Mouse (Mus musculus) midbrain, embryonic 15.5 days (tissue): Measurements from ENCODE around the gene Trappc6a. TPM values are rescaled to one million over a fixed set of nuclear protein-coding genes. Genes with fewer than 3 reads are reported as not detected.
"Not testable (repeated sequence)": the region's sequence is repeated elsewhere in the genome, so short reads cannot be mapped to it uniquely, and the experiment has no call there.

Experiments used
- ATAC-seq: fragments of 200-750 bp; cut with Nextera tagmentation; replicated peaks from 2 replicates; pipeline ENCODE4 v1.8.0; 2017; ENCODE audit warnings: moderate TSS enrichment
- H3K27ac ChIP-seq: fragments of 300-500 bp; sonication (generic); 2 replicates; pipeline ENCODE4 v1.5.1; 2015; ENCODE audit warnings: mild to moderate bottlenecking, inconsistent platforms
- H3K27me3 ChIP-seq: fragments of 300-500 bp; sonication (generic); replicated peaks from 2 replicates; pipeline ENCODE4 v1.6.1; 2015; ENCODE audit warnings: inconsistent platforms
- H3K36me3 ChIP-seq: fragments of 300-500 bp; sonication (generic); replicated peaks from 2 replicates; pipeline ENCODE4 v1.6.1; 2015; ENCODE audit warnings: inconsistent platforms
- H3K4me1 ChIP-seq: fragments of 300-500 bp; sonication (generic); 2 replicates; pipeline ENCODE4 v1.6.1; 2015; ENCODE audit warnings: inconsistent platforms
- H3K4me2 ChIP-seq: fragments of 300-500 bp; sonication (generic); 2 replicates; pipeline ENCODE4 v1.6.1; 2015; ENCODE audit warnings: inconsistent platforms, mild to moderate bottlenecking, moderate library complexity
- H3K4me3 ChIP-seq: fragments of 300-500 bp; sonication (generic); 2 replicates; pipeline ENCODE4 v1.5.1; 2015; ENCODE audit warnings: mild to moderate bottlenecking, inconsistent platforms
- H3K9ac ChIP-seq: fragments of 300-500 bp; sonication (generic); 2 replicates; pipeline ENCODE4 v1.6.1; 2015; ENCODE audit warnings: mild to moderate bottlenecking, inconsistent platforms
- H3K9me3 ChIP-seq: fragments of 300-500 bp; sonication (generic); 2 replicates; pipeline ENCODE4 v1.6.1; 2016; ENCODE audit warnings: inconsistent platforms
- WGBS: fragments of 180-500 bp; shearing (Covaris S2); methylation state at CpG from one replicate; pipeline ENCODE4 v1.1.7; 2015; ENCODE audit warnings: mixed read lengths; 5-methylcytosine and 5-hydroxymethylcytosine counted together
- polyA plus RNA-seq: library from polyadenylated mRNA; unstranded; fragments of >200 nt; fragmentation: Nextera tagmentation; extraction: Ambion mirVana; gene quantifications from 2 replicates; pipeline ENCODE4 v1.2.1, GENCODE M21; 2015

The Trappc6a gene
- polyA plus RNA-seq, 1 experiment from 2014 or later: 38.3 TPM

- not testable (repeated sequence) for H3K9ac ChIP-seq, H3K27me3 ChIP-seq, H3K9me3 ChIP-seq, H3K27ac ChIP-seq, H3K4me2 ChIP-seq, H3K4me3 ChIP-seq, ATAC-seq, H3K36me3 ChIP-seq
- 78% methylated on average over 7 of the region's 7 CpGs for WGBS
- H3K4me1 ChIP-seq: peaks cover 15% of the 10 kb centered on the region
Measured at GRCm38 (mm10) chr7:19511934-19512333, 3.7 kb downstream of the Trappc6a start.

- 77% methylated on average over 6 of the region's 6 CpGs for WGBS
- Histone ChIP-seq H3K4me2 (no peak overlapping the region), H3K4me1 (peaks cover 14% of the 10 kb centered on the region), H3K9me3 (no peaks in the 10 kb centered on the region), H3K27me3 (0 out of 2 replicates have a peak, but pooled peaks cover 5% of the 10 kb centered on the region), H3K27ac (no peak overlapping the region), H3K4me3 (no peak overlapping the region), H3K9ac (no peak overlapping the region), H3K36me3 (no peaks in the 10 kb centered on the region)
- ATAC-seq: no peak
Measured at GRCm38 (mm10) chr7:19512353-19512752, 4.2 kb downstream of the Trappc6a start.

GRCm38 (mm10) chr7:19517652-19518365, 9.6 kb downstream of the Trappc6a start, which contains the start of gene Nkpd1:
Nkpd1 (plus strand) TSS chr7:19517838.
- peak within 1 kb of the TSS; percentile 21 for H3K4me3 ChIP-seq
- peak within 1 kb of the TSS; percentile 51 for H3K4me2 ChIP-seq
- H3K9me3 ChIP-seq: no peaks in the 10 kb centered on the region
- H3K27ac ChIP-seq: no peak within 1 kb of the TSS
- H3K36me3 ChIP-seq: no peaks in the 10 kb centered on the region
- ATAC-seq: no peak
- 3% methylated on average over 21 of the region's 29 CpGs for WGBS
- peaks cover 56% of the 10 kb centered on the region for H3K27me3 ChIP-seq
- peak within 1 kb of the TSS; percentile 39 for H3K9ac ChIP-seq
- peaks cover 16% of the 10 kb centered on the region for H3K4me1 ChIP-seq

GRCm38 (mm10) chr7:19520032-19520431, 11.8 kb downstream of the Trappc6a start:
- ATAC-seq: no peak
- Histone ChIP-seq H3K27me3 (peaks cover 78% of the 10 kb centered on the region), H3K9ac (peak overlapping the region; percentile 32; the same call in 1 of the 2 replicates), H3K4me3 (peak overlapping the region; percentile 26), H3K4me2 (peak overlapping the region; percentile 49), H3K27ac (no peak overlapping the region), H3K36me3 (no peaks in the 10 kb centered on the region), H3K9me3 (no peaks in the 10 kb centered on the region), H3K4me1 (peaks cover 35% of the 10 kb centered on the region)
- WGBS: 3% methylated on average over 23 of the region's 23 CpGs

- H3K27ac ChIP-seq: no peak overlapping the region
- peaks cover 29% of the 10 kb centered on the region for H3K4me1 ChIP-seq
- H3K27me3 ChIP-seq: peaks cover 72% of the 10 kb centered on the region
- WGBS: 11% methylated on average over 72 of the region's 72 CpGs
- H3K4me2 ChIP-seq: peak overlapping the region; percentile 87
- peak; percentile 30 for ATAC-seq
- no peaks in the 10 kb centered on the region for H3K36me3 ChIP-seq
- H3K9me3 ChIP-seq: no peaks in the 10 kb centered on the region
- peak overlapping the region; percentile 41 for H3K4me3 ChIP-seq
- peak overlapping the region; percentile 26 for H3K9ac ChIP-seq
Measured at GRCm38 (mm10) chr7:19523017-19523756, 15.0 kb downstream of the Trappc6a start.

GRCm38 (mm10) chr7:19523757-19524419, 15.7 kb downstream of the Trappc6a start:
- H3K27me3 ChIP-seq: peaks cover 65% of the 10 kb centered on the region

GRCm38 (mm10) chr7:19524420-19525104, 16.4 kb downstream of the Trappc6a start:
- ATAC-seq: peak; percentile 28; the same call in 1 of the 2 replicates
- Histone ChIP-seq H3K27me3 (peaks cover 58% of the 10 kb centered on the region), H3K27ac (no peak overlapping the region; the same call in 1 of the 2 replicates), H3K4me2 (peak overlapping the region; percentile 87), H3K36me3 (no peaks in the 10 kb centered on the region), H3K4me1 (peaks cover 29% of the 10 kb centered on the region), H3K4me3 (peak overlapping the region; percentile 41), H3K9me3 (no peaks in the 10 kb centered on the region), H3K9ac (peak overlapping the region; percentile 37)
- WGBS: 13% methylated on average over 24 of the region's 24 CpGs

More at GRCm38 (mm10) chr7:19523757-19524419, 15.7 kb downstream of the Trappc6a start:
- Histone ChIP-seq H3K9ac (peak overlapping the region; percentile 37), H3K9me3 (no peaks in the 10 kb centered on the region), H3K27ac (no peak overlapping the region; the same call in 1 of the 2 replicates), H3K4me2 (peak overlapping the region; percentile 87), H3K36me3 (no peaks in the 10 kb centered on the region), H3K4me3 (peak overlapping the region; percentile 41), H3K4me1 (peaks cover 29% of the 10 kb centered on the region)
- under 1% methylated on average over 60 of the region's 64 CpGs for WGBS
- peak; percentile 75 for ATAC-seq

GRCm38 (mm10) chr7:19525105-19525481, 16.9 kb downstream of the Trappc6a start:
- no peak for ATAC-seq
- Histone ChIP-seq H3K9me3 (no peaks in the 10 kb centered on the region), H3K4me3 (no peak overlapping the region), H3K27ac (no peak overlapping the region), H3K4me1 (peaks cover 23% of the 10 kb centered on the region), H3K4me2 (no peak overlapping the region), H3K36me3 (no peaks in the 10 kb centered on the region), H3K27me3 (peaks cover 53% of the 10 kb centered on the region), H3K9ac (no peak overlapping the region)
- WGBS: 71% methylated on average over 2 of the region's 2 CpGs

- Histone ChIP-seq H3K4me1 (no peaks in the 10 kb centered on the region), H3K4me2 (no peak overlapping the region), H3K27ac (no peak overlapping the region), H3K36me3 (peaks cover 29% of the 10 kb centered on the region; the same call in 1 of the 2 replicates), H3K9ac (no peak overlapping the region), H3K9me3 (no peaks in the 10 kb centered on the region), H3K27me3 (no peaks in the 10 kb centered on the region), H3K4me3 (no peak overlapping the region)
- ATAC-seq: no peak
- WGBS: 76% methylated on average over 10 of the region's 10 CpGs
Measured at GRCm38 (mm10) chr7:19531077-19531476, 22.9 kb downstream of the Trappc6a start.

- H3K4me3 ChIP-seq: no peak overlapping the region
- H3K9ac ChIP-seq: no peak overlapping the region
- no peak for ATAC-seq
- no peaks in the 10 kb centered on the region for H3K27me3 ChIP-seq
- no peak overlapping the region for H3K4me2 ChIP-seq
- WGBS: 88% methylated on average over 14 of the region's 14 CpGs
- no peak overlapping the region for H3K27ac ChIP-seq
- H3K9me3 ChIP-seq: no peaks in the 10 kb centered on the region
- H3K4me1 ChIP-seq: no peaks in the 10 kb centered on the region
- peaks cover 29% of the 10 kb centered on the region; the same call in 1 of the 2 replicates for H3K36me3 ChIP-seq
Measured at GRCm38 (mm10) chr7:19532240-19532639, 24.0 kb downstream of the Trappc6a start.

GRCm38 (mm10) chr7:19534676-19535075, 26.5 kb downstream of the Trappc6a start:
- whole genome bisulfite sequencing: 94% methylated on average over 10 of the region's 10 CpGs
- H3K27me3 ChIP-seq: no peaks in the 10 kb centered on the region
- no peak for ATAC-seq
- no peak overlapping the region for H3K9ac ChIP-seq
- no peaks in the 10 kb centered on the region for H3K9me3 ChIP-seq
- H3K4me1 ChIP-seq: peaks cover 3% of the 10 kb centered on the region; the same call in 1 of the 2 replicates
- H3K4me2 ChIP-seq: no peak overlapping the region
- H3K4me3 ChIP-seq: no peak overlapping the region
- no peak overlapping the region for H3K27ac ChIP-seq
- H3K36me3 ChIP-seq: peaks cover 29% of the 10 kb centered on the region; the same call in 1 of the 2 replicates
